Mouse (Mus musculus) C2C12 (cell line): ENCODE measurements around the gene Wnk3. TPM values are rescaled to one million over a fixed set of nuclear protein-coding genes. Genes with fewer than 3 reads are reported as not detected.
A peak's percentile ranks its signal among the peaks of the same experiment; 100 is the strongest.

ENCODE experiments used
- H3K27me3 ChIP-seq: one replicate; pipeline ENCODE4 v1.6.1; 2011; ENCODE audit not compliant: control insufficient read depth, insufficient read depth, insufficient read length
- H3K36me3 ChIP-seq: one replicate; pipeline ENCODE4 v1.6.1; 2011; ENCODE audit not compliant: control insufficient read depth, insufficient read depth
- H3K4me3 ChIP-seq: one replicate; pipeline ENCODE4 v1.5.1; 2011; ENCODE audit warnings: mild to moderate bottlenecking, control low read depth; ENCODE audit not compliant: poor library complexity, insufficient read depth, severe bottlenecking
- H3K79me2 ChIP-seq: one replicate; pipeline ENCODE4 v1.6.1; 2011; ENCODE audit not compliant: control insufficient read depth, insufficient read depth
- H3K79me3 ChIP-seq: one replicate; pipeline ENCODE4 v1.6.1; 2011; ENCODE audit warnings: low read depth, control low read depth
- H3ac ChIP-seq: one replicate; pipeline ENCODE3; 2011; ENCODE audit warnings: low read depth; ENCODE audit not compliant: control insufficient read depth, insufficient read length
- CEBPB ChIP-seq: IDR thresholded peaks from one replicate; pipeline ENCODE4 v1.6.1; 2011; ENCODE audit warnings: low read depth, mild to moderate bottlenecking, control low read depth, moderate library complexity
- CTCF ChIP-seq: IDR thresholded peaks from one replicate; pipeline ENCODE4 v1.5.1; 2011; ENCODE audit not compliant: control insufficient read depth, insufficient read depth, insufficient read length
- FOSL1 ChIP-seq: IDR thresholded peaks from one replicate; pipeline ENCODE4 v1.8.0; 2011; ENCODE audit warnings: mild to moderate bottlenecking, low read length; ENCODE audit not compliant: poor library complexity, insufficient read depth, severe bottlenecking
- MAX ChIP-seq: IDR thresholded peaks from one replicate; pipeline ENCODE4 v1.6.1; 2011; ENCODE audit warnings: mild to moderate bottlenecking, control low read depth
- MYOD1 ChIP-seq: IDR thresholded peaks from one replicate; pipeline ENCODE4 v1.6.1; 2011; ENCODE audit warnings: low read depth; ENCODE audit not compliant: control insufficient read depth, insufficient read length
- MYOG ChIP-seq: IDR thresholded peaks from one replicate; pipeline ENCODE4 v1.6.1; 2011; ENCODE audit not compliant: control insufficient read depth, insufficient read length; ENCODE audit errors: extremely low read depth
- USF1 ChIP-seq: IDR thresholded peaks from one replicate; pipeline ENCODE4 v1.6.1; 2011; ENCODE audit warnings: low read depth, mild to moderate bottlenecking, control low read depth, moderate library complexity
- polyA plus RNA-seq: library from polyadenylated mRNA; unstranded; fragments of >200 nt; fragmentation: generic; extraction: Trizol; gene quantifications from one replicate; pipeline ENCODE4 v1.2.1, GENCODE M21; 2012; ENCODE audit warnings: missing spikeins

The Wnk3 gene
- polyA plus RNA-seq, 1 experiment = 0.13 TPM

GRCm38 (mm10) chrX:151313732-151314131 lies 115.9 kb downstream of the Wnk3 start:
- no peaks in the 10 kb centered on the region for H3K36me3 ChIP-seq
- H3K27me3 ChIP-seq = no peaks in the 10 kb centered on the region
- no peak overlapping the region for H3K4me3 ChIP-seq
- no peaks in the 10 kb centered on the region for H3K79me3 ChIP-seq
- no peaks in the 10 kb centered on the region for H3K79me2 ChIP-seq
- no peak overlapping the region for H3ac ChIP-seq
- TF ChIP-seq MYOD1 (no peak), MYOG (no peak), CEBPB (no peak), FOSL1 (no peak), USF1 (no peak), CTCF (no peak), MAX (no peak)

GRCm38 (mm10) chrX:151333615-151334014 lies 135.7 kb downstream of the Wnk3 start:
- no peak for TF ChIP-seq FOSL1
- no peaks in the 10 kb centered on the region for H3K79me2 ChIP-seq
- H3K4me3 ChIP-seq = no peak overlapping the region
- no peaks in the 10 kb centered on the region for H3K79me3 ChIP-seq
- H3ac ChIP-seq = no peak overlapping the region
- no peaks in the 10 kb centered on the region for H3K36me3 ChIP-seq
- no peaks in the 10 kb centered on the region for H3K27me3 ChIP-seq

- Histone ChIP-seq H3K79me2 (no peaks in the 10 kb centered on the region), H3K27me3 (no peaks in the 10 kb centered on the region), H3K4me3 (no peak overlapping the region), H3K79me3 (no peaks in the 10 kb centered on the region), H3K36me3 (no peaks in the 10 kb centered on the region), H3ac (no peak overlapping the region)
- TF ChIP-seq USF1 (no peak), CTCF (no peak), MYOD1 (no peak), CEBPB (no peak), MYOG (no peak), MAX (no peak), FOSL1 (no peak)
Observed at GRCm38 (mm10) chrX:151337804-151338203, 139.9 kb downstream of the Wnk3 start.

GRCm38 (mm10) chrX:151343761-151344500 lies 146.1 kb downstream of the Wnk3 start, which contains the start of gene Fam120c:
TSS of gene Fam120c (plus strand) at chrX:151344175.
- Histone ChIP-seq H3K27me3 (no peaks in the 10 kb centered on the region), H3K79me2 (peaks cover 36% of the 10 kb centered on the region), H3ac (peak within 1 kb of the TSS; percentile 62), H3K36me3 (no peaks in the 10 kb centered on the region), H3K79me3 (peaks cover 19% of the 10 kb centered on the region), H3K4me3 (peak within 1 kb of the TSS; percentile 38)
- no peak for TF ChIP-seq FOSL1
- TF ChIP-seq MYOD1 = no peak
- no peak for TF ChIP-seq USF1
- TF ChIP-seq MAX = no peak

- H3ac ChIP-seq = peak overlapping the region; percentile 62
Observed at GRCm38 (mm10) chrX:151344501-151344984, 146.7 kb downstream of the Wnk3 start.

More at GRCm38 (mm10) chrX:151344501-151344984, 146.7 kb downstream of the Wnk3 start:
- peaks cover 19% of the 10 kb centered on the region for H3K79me3 ChIP-seq
- no peaks in the 10 kb centered on the region for H3K36me3 ChIP-seq
- peaks cover 39% of the 10 kb centered on the region for H3K79me2 ChIP-seq
- no peaks in the 10 kb centered on the region for H3K27me3 ChIP-seq
- TF ChIP-seq MYOG (no peak), MYOD1 (no peak), MAX (no peak), FOSL1 (no peak), CTCF (no peak), CEBPB (no peak), USF1 (no peak)
- H3K4me3 ChIP-seq = peak overlapping the region; percentile 38
